Mouse (Mus musculus) liver, embryonic 14.5 days (tissue): Measurements from ENCODE around the gene Cacna1c. TPM values are rescaled to one million over a fixed set of nuclear protein-coding genes. Genes with fewer than 3 reads are reported as not detected.

Source experiments
- ATAC-seq: fragments of 200-750 bp; cut with Nextera tagmentation; 2 replicates; pipeline ENCODE4 v1.8.0; 2017; ENCODE audit warnings: moderate number of reproducible peaks, mild to moderate bottlenecking, moderate library complexity; ENCODE audit not compliant: insufficient read depth
- DNase-seq, 3 experiments: peaks; one replicate each; pipeline ENCODE4 v3.0.0-alpha.2; 2012 to 2013; ENCODE audit warnings: low read depth in 3 of 3, low spot score in 3 of 3
- H3K27ac ChIP-seq: fragments of 300-500 bp; sonication (generic); 2 replicates; pipeline ENCODE4 v1.5.1; 2014; ENCODE audit warnings: moderate library complexity, mild to moderate bottlenecking, control low read depth, inconsistent platforms
- H3K27me3 ChIP-seq: fragments of 300-500 bp; sonication (generic); 2 replicates; pipeline ENCODE4 v1.6.1; 2014; ENCODE audit warnings: mild to moderate bottlenecking, low read length, moderate library complexity; ENCODE audit not compliant: control insufficient read depth, insufficient read depth
- H3K36me3 ChIP-seq: fragments of 300-500 bp; sonication (generic); replicated peaks from 2 replicates; pipeline ENCODE4 v1.6.1; 2014; ENCODE audit warnings: low read depth; ENCODE audit not compliant: control insufficient read depth, insufficient read depth
- H3K4me1 ChIP-seq, 2 experiments: fragments of 200-500 bp in 1 of 2; fragments of 300-500 bp in 1 of 2; sonication (generic) in 1 of 2; replicated peaks; 2 replicates each; pipeline ENCODE4 v1.6.1; 2012 to 2014; ENCODE audit warnings: antibody characterized with exemption in 1 of 2, inconsistent platforms in 1 of 2, low read length in 1 of 2; ENCODE audit not compliant: control insufficient read depth in 2 of 2, insufficient read depth in 2 of 2
- H3K4me2 ChIP-seq: fragments of 300-500 bp; sonication (generic); 2 replicates; pipeline ENCODE4 v1.6.1; 2014; ENCODE audit warnings: low read depth, mild to moderate bottlenecking, control low read depth, moderate library complexity
- H3K4me3 ChIP-seq, 2 experiments: fragments of 200-500 bp in 1 of 2; fragments of 300-500 bp in 1 of 2; sonication (generic) in 1 of 2; 2 replicates each; pipeline ENCODE4 v1.5.1; 2012 to 2014; ENCODE audit warnings: low read depth in 2 of 2, low read length in 2 of 2, mild to moderate bottlenecking in 2 of 2, control low read depth in 1 of 2, inconsistent platforms in 1 of 2, moderate library complexity in 1 of 2; ENCODE audit not compliant: insufficient read depth in 1 of 2
- H3K9ac ChIP-seq: fragments of 300-500 bp; sonication (generic); replicated peaks from 2 replicates; pipeline ENCODE4 v1.6.1; 2014; ENCODE audit warnings: mild to moderate bottlenecking, control low read depth, moderate library complexity
- H3K9me3 ChIP-seq: fragments of 300-500 bp; sonication (generic); 2 replicates; pipeline ENCODE4 v1.6.1; 2016; ENCODE audit warnings: low read length, mixed read lengths; ENCODE audit not compliant: control insufficient read depth
- CTCF ChIP-seq: IDR thresholded peaks from 2 replicates; pipeline ENCODE4 v1.5.1; 2016; ENCODE audit warnings: antibody characterized with exemption, low read depth, control low read depth
- EP300 ChIP-seq: IDR thresholded peaks from 2 replicates; pipeline ENCODE4 v1.6.1; 2016; ENCODE audit warnings: antibody characterized with exemption, low read depth
- WGBS: fragments of 180-500 bp; shearing (Covaris S2); extraction: QIAGEN DNeasy Blood & Tissue Kit; methylation state at CpG from one replicate; pipeline ENCODE4 v1.1.7; 2014; ENCODE audit not compliant: insufficient replicate concordance; 5-methylcytosine and 5-hydroxymethylcytosine counted together
- polyA plus RNA-seq, 2 experiments: library from polyadenylated mRNA; depleted of rRNA in 1 of 2; stranded (reverse) in 1 of 2; unstranded in 1 of 2; fragments of >200 nt; fragmentation: Nextera tagmentation in 1 of 2; extraction: Ambion mirVana in 1 of 2; gene quantifications; 2 replicates each; pipeline versions ENCODE4 v1.2.1 to v1.2.3; 2012 to 2014

The Cacna1c gene
- polyA plus RNA-seq, 2 experiments, result 0.20 to 0.32 TPM

DNA sequence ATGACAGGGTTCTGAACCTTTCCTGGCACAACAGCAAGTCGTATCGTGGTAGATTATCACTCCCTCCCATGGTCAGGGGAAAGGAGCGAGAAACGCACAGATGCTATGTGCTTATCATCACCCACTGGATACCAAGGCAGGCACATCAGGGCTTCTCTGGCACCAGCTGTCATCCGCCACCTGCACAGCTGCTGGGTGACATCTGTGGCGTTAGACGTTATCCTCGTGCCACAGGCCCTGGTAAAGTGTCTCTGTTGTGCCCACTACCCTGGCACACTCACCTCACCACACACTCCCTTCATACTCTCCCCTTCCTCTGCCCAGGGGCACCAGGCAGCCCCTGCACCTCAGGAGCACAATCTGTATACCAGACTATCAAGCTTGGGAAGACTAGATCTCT lies 137.8 kb downstream of the Cacna1c start:
- Histone ChIP-seq H3K4me2 (no peak overlapping the region), H3K4me3 (no peak overlapping the region), H3K36me3 (no peaks in the 10 kb centered on the region), H3K27ac (no peak overlapping the region), H3K9ac (no peak overlapping the region), H3K27me3 (no peaks in the 10 kb centered on the region; the same call in 1 of the 2 replicates), H3K4me1 (no peaks in the 10 kb centered on the region), H3K9me3 (no peaks in the 10 kb centered on the region)
- WGBS, result 40% methylated on average over 8 of the region's 8 CpGs
- ATAC-seq (no peak), DNase-seq (no peak)
- no peak for TF ChIP-seq EP300
- TF ChIP-seq CTCF, result no peak

DNA sequence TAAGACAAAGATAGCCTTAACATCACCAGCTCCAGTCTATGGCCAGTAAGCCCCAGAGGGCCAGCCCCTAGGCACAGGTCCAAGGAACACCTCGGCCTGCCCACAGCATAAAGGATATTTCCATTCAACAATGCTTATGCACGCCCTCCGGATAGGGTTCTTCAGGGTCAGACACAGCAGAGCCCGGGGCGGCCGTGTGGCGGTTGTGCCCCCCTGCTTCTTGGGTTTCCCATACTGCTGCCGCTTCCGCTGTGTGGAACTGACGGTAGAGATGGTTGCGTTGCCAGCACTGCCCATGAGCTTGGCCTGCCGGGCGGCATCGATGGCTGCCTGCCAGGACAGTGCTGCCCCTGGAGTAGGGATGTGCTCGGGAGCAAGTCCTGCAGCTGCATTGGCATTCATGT lies 139.1 kb downstream of the Cacna1c start:
- Histone ChIP-seq H3K4me1 (no peaks in the 10 kb centered on the region), H3K27me3 (no peaks in the 10 kb centered on the region), H3K4me2 (no peak overlapping the region), H3K9me3 (no peaks in the 10 kb centered on the region), H3K36me3 (no peaks in the 10 kb centered on the region), H3K4me3 (no peak overlapping the region), H3K9ac (no peak overlapping the region), H3K27ac (no peak overlapping the region)
- ATAC-seq, result no peak
- 76% methylated on average over 15 of the region's 15 CpGs for WGBS
- TF ChIP-seq EP300 (no peak), CTCF (no peak)
- DNase-seq, result no peak

DNA sequence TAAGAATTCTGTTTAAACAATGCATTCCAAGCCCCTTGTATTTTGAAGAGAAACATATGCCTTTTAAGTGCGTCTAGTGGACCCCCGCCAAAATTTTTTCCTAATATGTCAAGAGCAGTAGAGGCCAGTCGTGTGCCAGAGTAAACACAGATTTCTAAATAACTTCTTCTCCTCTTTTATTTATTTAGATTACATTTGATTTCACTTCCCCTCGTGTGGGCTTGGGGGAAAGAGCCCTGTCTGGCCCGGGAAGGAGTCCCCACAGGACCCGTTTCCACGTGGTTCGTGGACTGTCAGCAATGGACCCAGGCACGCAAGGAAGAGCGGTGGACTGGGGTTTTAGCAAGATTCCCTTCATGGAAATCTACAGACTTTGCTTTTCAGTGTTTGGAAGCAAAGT lies 143.4 kb downstream of the Cacna1c start:
- Histone ChIP-seq H3K9me3 (no peaks in the 10 kb centered on the region), H3K36me3 (no peaks in the 10 kb centered on the region), H3K4me3 (no peak overlapping the region), H3K27me3 (no peaks in the 10 kb centered on the region), H3K4me1 (no peaks in the 10 kb centered on the region), H3K9ac (no peak overlapping the region), H3K4me2 (no peak overlapping the region), H3K27ac (no peak overlapping the region)
- DNase-seq, result no peak
- ATAC-seq, result no peak
- WGBS, result 68% methylated on average over 10 of the region's 10 CpGs
- TF ChIP-seq CTCF, result no peak
- TF ChIP-seq EP300, result no peak

DNA sequence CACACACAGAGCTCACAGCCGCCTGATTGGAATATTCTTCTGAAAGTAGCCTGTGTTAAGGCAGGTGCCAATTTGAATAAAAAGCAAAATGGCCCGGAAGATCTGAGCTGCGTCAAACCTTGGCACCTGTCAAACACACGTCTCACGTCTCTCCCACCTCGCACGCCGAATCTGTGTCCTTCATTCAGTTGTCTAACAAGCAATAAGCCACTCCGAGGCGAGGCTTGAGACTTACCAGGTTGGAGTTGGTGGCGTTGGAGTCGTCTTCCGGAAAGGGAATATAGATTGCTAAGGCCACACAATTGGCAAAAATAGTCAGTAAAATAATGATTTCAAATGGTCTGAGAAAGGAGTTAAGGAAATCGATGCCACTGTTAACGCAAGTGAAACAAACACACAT lies 143.9 kb downstream of the Cacna1c start:
- H3K4me2 ChIP-seq, result no peak overlapping the region
- H3K27ac ChIP-seq, result no peak overlapping the region
- WGBS, result 78% methylated on average over 15 of the region's 15 CpGs

DNA sequence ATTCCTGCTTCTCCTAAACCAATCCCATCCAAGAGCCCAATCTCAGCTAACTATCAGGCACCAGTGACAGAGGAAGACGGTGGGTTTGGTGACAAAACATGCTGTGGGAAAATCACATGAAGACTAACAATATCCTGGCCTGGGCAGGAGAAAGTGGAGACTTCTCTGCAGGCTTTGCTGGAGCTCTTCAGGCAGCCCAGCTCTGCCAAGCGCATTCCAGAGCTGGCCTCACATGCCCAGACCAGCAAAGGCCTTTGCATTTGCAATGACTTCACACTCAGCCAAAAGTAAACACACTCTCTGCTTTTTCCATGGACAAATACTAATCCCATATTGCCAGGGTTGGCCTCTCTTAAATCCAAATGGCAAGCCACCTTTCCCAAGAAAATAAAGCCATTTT lies 144.5 kb downstream of the Cacna1c start:
- H3K27me3 ChIP-seq, result no peaks in the 10 kb centered on the region
- no peak overlapping the region for H3K27ac ChIP-seq
- TF ChIP-seq CTCF, result no peak
- TF ChIP-seq EP300, result no peak
- no peak overlapping the region for H3K9ac ChIP-seq
- no peak overlapping the region for H3K4me2 ChIP-seq
- WGBS, result 46% methylated on average over 2 of the region's 2 CpGs
- no peak for DNase-seq
- no peak for ATAC-seq
- H3K36me3 ChIP-seq, result no peaks in the 10 kb centered on the region
- H3K9me3 ChIP-seq, result no peaks in the 10 kb centered on the region
- no peaks in the 10 kb centered on the region for H3K4me1 ChIP-seq
- no peak overlapping the region for H3K4me3 ChIP-seq

More for the DNA sequence above, 143.9 kb downstream of the Cacna1c start:
- H3K9ac ChIP-seq, result no peak overlapping the region
- ATAC-seq (no peak), DNase-seq (no peak)
- H3K27me3 ChIP-seq, result no peaks in the 10 kb centered on the region
- no peaks in the 10 kb centered on the region for H3K9me3 ChIP-seq
- no peaks in the 10 kb centered on the region for H3K36me3 ChIP-seq
- TF ChIP-seq EP300 (no peak), CTCF (no peak)
- H3K4me3 ChIP-seq, result no peak overlapping the region
- H3K4me1 ChIP-seq, result no peaks in the 10 kb centered on the region

DNA sequence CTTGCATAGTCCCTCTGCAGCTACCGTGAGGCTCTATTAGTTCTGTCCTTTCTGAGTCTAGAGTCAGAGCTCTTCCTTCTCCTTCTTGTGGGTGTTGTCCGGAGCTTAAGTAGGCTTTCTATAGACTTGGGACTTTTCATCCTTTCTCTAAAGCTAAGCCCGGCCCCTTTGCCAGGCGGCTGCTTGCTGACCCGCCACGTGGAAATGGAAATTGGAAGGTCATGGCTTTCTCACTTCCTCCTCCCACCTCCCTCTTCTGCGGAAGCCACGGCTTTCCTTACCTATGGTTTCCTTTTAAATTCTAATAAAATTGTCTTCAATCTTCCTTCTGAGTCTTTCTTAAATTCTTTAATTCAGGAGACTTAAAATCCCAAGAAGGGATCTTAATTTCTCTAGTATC lies 148.9 kb downstream of the Cacna1c start:
- Histone ChIP-seq H3K36me3 (no peaks in the 10 kb centered on the region), H3K4me3 (no peak overlapping the region), H3K27ac (no peak overlapping the region), H3K27me3 (no peaks in the 10 kb centered on the region), H3K4me2 (no peak overlapping the region), H3K9me3 (no peaks in the 10 kb centered on the region), H3K9ac (no peak overlapping the region), H3K4me1 (no peaks in the 10 kb centered on the region)
- no peak for TF ChIP-seq EP300
- no peak for TF ChIP-seq CTCF
- ATAC-seq, result no peak
- 58% methylated on average over 8 of the region's 8 CpGs for WGBS
- DNase-seq, result no peak
